Comparison of ENCODE assay signal across 10 mouse cellular contexts in genomic region chr4:123616501-123616900, GRCm38 (mm10).
DNase-seq lines count a peak whose midpoint lies in the region; ATAC-seq and TF ChIP-seq lines count a peak whose summit lies in the region.
"Had no signal": no experiment of that assay in that cellular context is flagged by ENCODE, and none has a peak within 500 bp of the region (broad histone marks: within the 10 kb centered on the region; RNA-seq: fewer than 3 reads in every experiment).

No protein-coding gene starts in this region.

- H3K27me3 ChIP-seq in forebrain, embryonic 16.5 days (replicated peaks; ENCODE audit: control insufficient read depth, insufficient read depth, low read length): no peaks in the 10 kb centered on the region
- H3K27me3 ChIP-seq in forebrain, embryonic 11.5 days (ENCODE audit: control insufficient read depth, insufficient read depth, low read length): no peaks in the 10 kb centered on the region
- no peaks in the 10 kb centered on the region for H3K27me3 ChIP-seq in kidney, adult 2 months (replicated peaks; ENCODE audit: control insufficient read depth, insufficient read depth, low read length)
- no peaks in the 10 kb centered on the region for H3K27me3 ChIP-seq in kidney, embryonic 14.5 days (ENCODE audit: control insufficient read depth, insufficient read depth, low read length)
- H3K27me3 ChIP-seq: limb, embryonic 12.5 days had no signal

- H3K4me1 ChIP-seq in forebrain, embryonic 16.5 days (replicated peaks; ENCODE audit: control insufficient read depth, insufficient read depth, low read length): peaks cover 15% of the 10 kb centered on the region; the same call in 1 of the 2 replicates
- peaks cover 3% of the 10 kb centered on the region; the same call in 1 of the 2 replicates for H3K4me1 ChIP-seq in forebrain, embryonic 11.5 days (replicated peaks; ENCODE audit: control insufficient read depth, insufficient read depth, low read length)
- peaks cover 38% of the 10 kb centered on the region for H3K4me1 ChIP-seq in kidney, adult 2 months (ENCODE audit: control insufficient read depth, insufficient read depth, low read length)
- peaks cover 17% of the 10 kb centered on the region; the same call in 1 of the 2 replicates for H3K4me1 ChIP-seq in kidney, embryonic 14.5 days (ENCODE audit: control insufficient read depth, insufficient read depth, low read length)
- H3K4me1 ChIP-seq in olfactory bulb, adult 2 months (ENCODE audit: control insufficient read depth, insufficient read depth, low read length): peaks cover 7% of the 10 kb centered on the region; the same call in 1 of the 2 replicates

- no peaks in the 10 kb centered on the region for H3K36me3 ChIP-seq in forebrain, embryonic 16.5 days (ENCODE audit: control insufficient read depth, insufficient read depth)
- H3K36me3 ChIP-seq in forebrain, embryonic 11.5 days (ENCODE audit: control insufficient read depth, insufficient read depth, low read length): no peaks in the 10 kb centered on the region
- no peaks in the 10 kb centered on the region for H3K36me3 ChIP-seq in kidney, adult 2 months (ENCODE audit: control insufficient read depth, insufficient read depth, low read length)
- H3K36me3 ChIP-seq in kidney, embryonic 14.5 days (ENCODE audit: control insufficient read depth, insufficient read depth, low read length): no peaks in the 10 kb centered on the region
- H3K36me3 ChIP-seq: limb, embryonic 12.5 days had no signal

- peak overlapping the region; percentile 24; the same call in 1 of the 2 replicates for H3K27ac ChIP-seq in forebrain, embryonic 16.5 days (ENCODE audit: low read length)
- no peak overlapping the region for H3K27ac ChIP-seq in forebrain, embryonic 11.5 days (ENCODE audit: low read depth, low read length)
- peak overlapping the region; percentile 4 for H3K27ac ChIP-seq in kidney, adult 2 months (ENCODE audit: insufficient read depth, low read depth, low read length)
- H3K27ac ChIP-seq in kidney, embryonic 14.5 days (ENCODE audit: low read depth, low read length): no peak overlapping the region
- H3K27ac ChIP-seq in olfactory bulb, adult 2 months (ENCODE audit: insufficient read depth, low read depth, low read length): peak overlapping the region; percentile 34

- DNase-seq in forebrain, embryonic 11.5 days (ENCODE audit: low spot score): no peak
- peak; percentile 54 for DNase-seq in kidney, adult 2 months
- peak; percentile 30 for DNase-seq in right cerebral cortex, adult 18-20 months
- no peak for DNase-seq in right cerebral cortex, adult 2 months (ENCODE audit: low spot score in 2 of 2)
- no peak for DNase-seq in c-Kit-positive CD71-positive TER-119-positive erythroid progenitor cells, embryonic 14.5 days (ENCODE audit: low spot score)

- H3K4me2 ChIP-seq in forebrain, embryonic 16.5 days (ENCODE audit: low read length): no peak overlapping the region
- no peak overlapping the region for H3K4me2 ChIP-seq in forebrain, embryonic 11.5 days (ENCODE audit: low read depth, low read length, severe bottlenecking)
- H3K4me2 ChIP-seq in kidney, embryonic 14.5 days (replicated peaks; ENCODE audit: low read depth, low read length): no peak overlapping the region
- H3K4me2 ChIP-seq: limb, embryonic 12.5 days had no signal

- no peaks in the 10 kb centered on the region for H3K9me3 ChIP-seq in forebrain, embryonic 16.5 days (ENCODE audit: control insufficient read depth, low read length)
- H3K9me3 ChIP-seq in forebrain, embryonic 11.5 days (ENCODE audit: control insufficient read depth, low read length): no peaks in the 10 kb centered on the region
- no peaks in the 10 kb centered on the region for H3K9me3 ChIP-seq in kidney, embryonic 14.5 days (ENCODE audit: control insufficient read depth, low read length)
- H3K9me3 ChIP-seq: limb, embryonic 12.5 days had no signal

- no peak overlapping the region for H3K9ac ChIP-seq in forebrain, embryonic 16.5 days (replicated peaks; ENCODE audit: low read depth, low read length)
- H3K9ac ChIP-seq in forebrain, embryonic 11.5 days (ENCODE audit: low read length): no peak overlapping the region
- no peak overlapping the region for H3K9ac ChIP-seq in kidney, embryonic 14.5 days (ENCODE audit: low read depth, low read length)

- no peak overlapping the region for H3K4me3 ChIP-seq in forebrain, embryonic 16.5 days (replicated peaks; ENCODE audit: low read length)
- H3K4me3 ChIP-seq in forebrain, embryonic 11.5 days (ENCODE audit: low read depth, low read length): no peak overlapping the region
- H3K4me3 ChIP-seq in kidney, adult 2 months (ENCODE audit: insufficient read depth, low read depth, low read length): no peak overlapping the region
- H3K4me3 ChIP-seq in kidney, embryonic 14.5 days (ENCODE audit: low read length): no peak overlapping the region
- H3K4me3 ChIP-seq in olfactory bulb, adult 2 months (ENCODE audit: insufficient read depth, low read depth, low read length): no peak overlapping the region
- H3K4me3 ChIP-seq: limb, embryonic 12.5 days; megakaryocyte, embryonic 14.5 days had no signal

- TF ChIP-seq CTCF in kidney, adult 2 months (conservative IDR thresholded peaks at IDR 0.05; ENCODE audit: insufficient read depth, insufficient read length, low read depth, low read length): no peak
- no peak for TF ChIP-seq CTCF in olfactory bulb, adult 2 months (IDR thresholded peaks at IDR 0.05; ENCODE audit: insufficient read depth, low read depth, low read length)

- no peak for ATAC-seq in forebrain, embryonic 16.5 days
- no peak for ATAC-seq in forebrain, embryonic 11.5 days (replicated peaks; ENCODE audit: low FRiP score)
- ATAC-seq in kidney, embryonic 14.5 days (ENCODE audit: low FRiP score, low TSS enrichment): no peak

- TF ChIP-seq POLR2A in kidney, adult 2 months (IDR thresholded peaks at IDR 0.05; ENCODE audit: low read depth, low read length): no peak
- no peak for TF ChIP-seq POLR2A in olfactory bulb, adult 2 months (IDR thresholded peaks at IDR 0.05; ENCODE audit: insufficient read depth, low read depth, low read length)

Comparison
In these comparisons a context has a peak if more than half of its experiments do, and no peak if none do; other contexts are left out.
1. H3K27ac ChIP-seq: peak in forebrain, embryonic 16.5 days (single experiment), kidney, adult 2 months (single experiment) and olfactory bulb, adult 2 months (single experiment); none in forebrain, embryonic 11.5 days (single experiment) and kidney, embryonic 14.5 days (single experiment).
2. DNase-seq: peak in kidney, adult 2 months (single experiment) and right cerebral cortex, adult 18-20 months (single experiment); none in forebrain, embryonic 11.5 days (single experiment), right cerebral cortex, adult 2 months (0 of 2) and c-Kit-positive CD71-positive TER-119-positive erythroid progenitor cells, embryonic 14.5 days (single experiment).